Mouse (Mus musculus) liver, embryonic 16.5 days (tissue): ENCODE data around the gene Armc9. TPM values are rescaled to one million over a fixed set of nuclear protein-coding genes. Genes with fewer than 3 reads are reported as not detected.

Source experiments
- ATAC-seq: fragments of 200-750 bp; cut with Nextera tagmentation; 2 replicates; pipeline ENCODE4 v1.8.0; 2017; ENCODE audit warnings: low read depth, mild to moderate bottlenecking, moderate number of reproducible peaks, moderate library complexity
- H3K27ac ChIP-seq: fragments of 300-500 bp; sonication (generic); 2 replicates; pipeline ENCODE4 v1.5.1; 2014; ENCODE audit warnings: mild to moderate bottlenecking, low read length
- H3K27me3 ChIP-seq: fragments of 300-500 bp; sonication (generic); 2 replicates; pipeline ENCODE4 v1.6.1; 2014; ENCODE audit warnings: low read depth, low read length, mixed read lengths; ENCODE audit not compliant: control insufficient read depth, insufficient read depth
- H3K36me3 ChIP-seq: fragments of 300-500 bp; sonication (generic); 2 replicates; pipeline ENCODE4 v1.6.1; 2014; ENCODE audit warnings: mild to moderate bottlenecking; ENCODE audit not compliant: control insufficient read depth, insufficient read depth
- H3K4me1 ChIP-seq: fragments of 300-500 bp; sonication (generic); 2 replicates; pipeline ENCODE4 v1.6.1; 2014; ENCODE audit warnings: low read depth, low read length, mixed read lengths; ENCODE audit not compliant: control insufficient read depth
- H3K4me2 ChIP-seq: fragments of 300-500 bp; sonication (generic); 2 replicates; pipeline ENCODE4 v1.6.1; 2014; ENCODE audit warnings: low read depth, low read length, mixed read lengths
- H3K4me3 ChIP-seq: fragments of 300-500 bp; sonication (generic); 2 replicates; pipeline ENCODE4 v1.5.1; 2014; ENCODE audit warnings: low read depth, mild to moderate bottlenecking, low read length
- H3K9ac ChIP-seq: fragments of 300-500 bp; sonication (generic); 2 replicates; pipeline ENCODE4 v1.6.1; 2014; ENCODE audit warnings: low read depth, low read length
- H3K9me3 ChIP-seq: fragments of 300-500 bp; sonication (generic); replicated peaks from 2 replicates; pipeline ENCODE4 v1.6.1; 2016; ENCODE audit warnings: low read length; ENCODE audit not compliant: control insufficient read depth
- WGBS: fragments of 180-500 bp; shearing (Covaris S2); extraction: QIAGEN DNeasy Blood & Tissue Kit; methylation state at CpG from one replicate; pipeline ENCODE4 v1.1.7; 2014; ENCODE audit not compliant: insufficient replicate concordance; 5-methylcytosine and 5-hydroxymethylcytosine counted together
- polyA plus RNA-seq: library from polyadenylated mRNA; unstranded; fragments of >200 nt; fragmentation: Nextera tagmentation; extraction: Ambion mirVana; gene quantifications from 2 replicates; pipeline ENCODE4 v1.2.1, GENCODE M21; 2015

The Armc9 gene
- polyA plus RNA-seq, 1 experiment from 2014 or later, result 8.4 TPM

GRCm38 (mm10) chr1:86201312-86201711 lies 46.7 kb downstream of the Armc9 start:
- Histone ChIP-seq H3K4me1 (no peaks in the 10 kb centered on the region), H3K36me3 (peaks cover 10% of the 10 kb centered on the region; the same call in 1 of the 2 replicates), H3K27ac (no peak overlapping the region), H3K9ac (no peak overlapping the region), H3K4me3 (no peak overlapping the region), H3K27me3 (no peaks in the 10 kb centered on the region), H3K9me3 (no peaks in the 10 kb centered on the region), H3K4me2 (no peak overlapping the region)
- no peak for ATAC-seq

GRCm38 (mm10) chr1:86202617-86203219 lies 48.1 kb downstream of the Armc9 start:
- no peak overlapping the region for H3K27ac ChIP-seq
- H3K36me3 ChIP-seq, result peaks cover 10% of the 10 kb centered on the region; the same call in 1 of the 2 replicates
- H3K4me3 ChIP-seq, result no peak overlapping the region
- WGBS, result 78% methylated on average over 9 of the region's 9 CpGs
- H3K4me1 ChIP-seq, result no peaks in the 10 kb centered on the region
- no peak for ATAC-seq
- no peak overlapping the region for H3K9ac ChIP-seq
- no peaks in the 10 kb centered on the region for H3K27me3 ChIP-seq
- H3K9me3 ChIP-seq, result no peaks in the 10 kb centered on the region
- H3K4me2 ChIP-seq, result no peak overlapping the region

GRCm38 (mm10) chr1:86210676-86211075 lies 56.1 kb downstream of the Armc9 start:
- no peak overlapping the region for H3K27ac ChIP-seq

GRCm38 (mm10) chr1:86211498-86211897 lies 56.9 kb downstream of the Armc9 start:
- Histone ChIP-seq H3K27me3 (no peaks in the 10 kb centered on the region), H3K9me3 (no peaks in the 10 kb centered on the region), H3K4me1 (peaks cover 21% of the 10 kb centered on the region), H3K4me3 (no peak overlapping the region), H3K36me3 (no peaks in the 10 kb centered on the region), H3K9ac (no peak overlapping the region), H3K4me2 (peak overlapping the region; percentile 47), H3K27ac (peak overlapping the region; percentile 68)
- peak; percentile 94 for ATAC-seq
- 23% methylated on average over 1 of the region's 1 CpGs for WGBS

More at GRCm38 (mm10) chr1:86210676-86211075, 56.1 kb downstream of the Armc9 start:
- Histone ChIP-seq H3K4me1 (peaks cover 21% of the 10 kb centered on the region), H3K36me3 (no peaks in the 10 kb centered on the region), H3K9ac (no peak overlapping the region), H3K27me3 (no peaks in the 10 kb centered on the region), H3K4me2 (no peak overlapping the region), H3K9me3 (no peaks in the 10 kb centered on the region), H3K4me3 (no peak overlapping the region)
- no peak for ATAC-seq
- WGBS, result 71% methylated on average over 7 of the region's 7 CpGs

GRCm38 (mm10) chr1:86212731-86213130 lies 58.2 kb downstream of the Armc9 start:
- H3K27me3 ChIP-seq, result no peaks in the 10 kb centered on the region
- WGBS, result 80% methylated on average over 8 of the region's 8 CpGs
- no peak overlapping the region for H3K4me3 ChIP-seq
- H3K4me2 ChIP-seq, result no peak overlapping the region
- ATAC-seq, result no peak
- H3K9ac ChIP-seq, result no peak overlapping the region
- H3K4me1 ChIP-seq, result peaks cover 21% of the 10 kb centered on the region
- no peaks in the 10 kb centered on the region for H3K36me3 ChIP-seq
- H3K27ac ChIP-seq, result no peak overlapping the region
- no peaks in the 10 kb centered on the region for H3K9me3 ChIP-seq

GRCm38 (mm10) chr1:86214158-86214557 lies 59.6 kb downstream of the Armc9 start:
- Histone ChIP-seq H3K9ac (no peak overlapping the region), H3K27me3 (no peaks in the 10 kb centered on the region), H3K36me3 (no peaks in the 10 kb centered on the region), H3K4me3 (no peak overlapping the region), H3K9me3 (no peaks in the 10 kb centered on the region), H3K4me1 (peaks cover 21% of the 10 kb centered on the region), H3K4me2 (no peak overlapping the region), H3K27ac (no peak overlapping the region)
- WGBS, result 9% methylated on average over 1 of the region's 1 CpGs
- no peak for ATAC-seq

- 73% methylated on average over 1 of the region's 1 CpGs for WGBS
- no peak overlapping the region for H3K4me3 ChIP-seq
- no peak for ATAC-seq
- no peak overlapping the region for H3K9ac ChIP-seq
- no peaks in the 10 kb centered on the region for H3K36me3 ChIP-seq
- H3K4me1 ChIP-seq, result peaks cover 21% of the 10 kb centered on the region
- no peak overlapping the region for H3K27ac ChIP-seq
- H3K4me2 ChIP-seq, result no peak overlapping the region
- H3K9me3 ChIP-seq, result no peaks in the 10 kb centered on the region
- no peaks in the 10 kb centered on the region for H3K27me3 ChIP-seq
Observed at GRCm38 (mm10) chr1:86215297-86215696, 60.7 kb downstream of the Armc9 start.

- no peak for ATAC-seq
- Histone ChIP-seq H3K36me3 (no peaks in the 10 kb centered on the region), H3K27ac (no peak overlapping the region), H3K4me3 (no peak overlapping the region), H3K27me3 (no peaks in the 10 kb centered on the region), H3K4me1 (peaks cover 12% of the 10 kb centered on the region), H3K9me3 (no peaks in the 10 kb centered on the region), H3K9ac (no peak overlapping the region), H3K4me2 (no peak overlapping the region)
- WGBS, result 54% methylated on average over 5 of the region's 5 CpGs
Observed at GRCm38 (mm10) chr1:86216412-86216811, 61.8 kb downstream of the Armc9 start.

- Histone ChIP-seq H3K36me3 (no peaks in the 10 kb centered on the region), H3K9ac (no peak overlapping the region), H3K9me3 (no peaks in the 10 kb centered on the region), H3K27me3 (no peaks in the 10 kb centered on the region), H3K4me1 (peaks cover 2% of the 10 kb centered on the region; the same call in 1 of the 2 replicates), H3K4me2 (no peak overlapping the region), H3K4me3 (no peak overlapping the region), H3K27ac (no peak overlapping the region)
- 50% methylated on average over 6 of the region's 6 CpGs for WGBS
- no peak for ATAC-seq
Observed at GRCm38 (mm10) chr1:86217976-86218375, 63.4 kb downstream of the Armc9 start.
